Mouse (Mus musculus): ENCODE measurements around the gene Rnf144b.

DNA sequence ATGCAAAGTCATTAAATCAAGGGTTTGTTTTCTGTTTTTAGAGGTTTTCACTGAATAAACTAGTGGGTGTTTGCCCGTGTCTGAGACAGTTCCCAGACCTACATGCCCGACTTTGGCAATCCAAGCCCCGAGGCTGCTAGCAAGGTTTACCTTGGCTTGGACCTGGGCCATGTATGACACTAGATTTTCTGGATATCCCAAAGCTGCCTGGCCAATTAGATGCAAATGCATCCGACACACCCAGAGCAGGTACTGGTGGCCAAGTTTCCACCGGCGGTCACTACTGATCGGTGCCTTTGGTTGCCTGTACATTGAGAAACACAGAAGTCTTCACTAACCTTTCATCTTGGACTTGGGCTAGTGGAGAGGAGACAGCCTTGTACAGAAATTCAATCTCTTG is 144.0 kb downstream of the Rnf144b start:
- TF ChIP-seq CTCF (IDR thresholded peaks at IDR 0.05; ENCODE audit: extremely low read depth, insufficient read length, insufficient replicate concordance, low read depth, low read length) (no peak), POLR2A (IDR thresholded peaks at IDR 0.05; ENCODE audit: low read depth, low read length) (no peak)
